Comparison of ENCODE assay signal across 9 mouse cellular contexts in the genomic region with DNA sequence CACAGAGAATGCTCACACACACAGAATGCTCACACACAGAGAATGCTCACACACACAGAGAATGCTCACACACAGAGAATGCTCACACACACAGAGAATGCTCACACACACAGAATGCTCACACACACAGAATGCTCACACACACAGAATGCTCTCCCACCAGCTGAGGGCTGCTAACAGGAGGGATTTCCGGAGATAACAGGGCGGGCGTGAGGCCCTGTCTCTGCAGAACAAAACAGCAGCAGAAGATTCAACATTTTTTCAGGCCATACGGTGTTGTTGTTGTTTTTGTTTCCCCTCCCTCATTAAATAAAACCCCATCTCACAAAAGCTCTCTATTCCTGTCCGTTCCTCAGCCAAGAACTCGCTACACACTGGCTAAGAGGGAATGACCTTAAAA. TPM values are rescaled to one million over a fixed set of nuclear protein-coding genes. Genes with fewer than 3 reads are reported as not detected.
DNase-seq lines count a peak whose midpoint lies in the region; ATAC-seq lines count a peak whose summit lies in the region.
"Not testable (repeated sequence)": the region's sequence is repeated elsewhere in the genome, so short reads cannot be mapped to it uniquely, and the experiment has no call there.
"Had no signal": no experiment of that assay in that cellular context is flagged by ENCODE, and none has a peak within 500 bp of the region (broad histone marks: within the 10 kb centered on the region; RNA-seq: fewer than 3 reads in every experiment).

No protein-coding gene starts in this region.

- H3K4me2 ChIP-seq in heart, embryonic 14.5 days (ENCODE audit: low read length): peak overlapping the region; percentile 27; the same call in 1 of the 2 replicates
- not testable (repeated sequence) for H3K4me2 ChIP-seq in kidney, embryonic 15.5 days; lung, embryonic 16.5 days (ENCODE audit: low read depth, low read length)

- H3K27me3 ChIP-seq in heart, embryonic 10.5 days (ENCODE audit: insufficient read depth, poor library complexity, severe bottlenecking); heart, embryonic 14.5 days (ENCODE audit: control insufficient read depth, insufficient read depth, low read length); kidney, embryonic 15.5 days; lung, embryonic 16.5 days (ENCODE audit: control insufficient read depth, insufficient read depth, low read depth, low read length): not testable (repeated sequence)

- not testable (repeated sequence) for DNase-seq in heart, embryonic 10.5 days (ENCODE audit: low spot score)
- peak; percentile 14 for DNase-seq in thymus, postnatal 14 days

- not testable (repeated sequence) for H3K36me3 ChIP-seq in heart, embryonic 10.5 days; heart, embryonic 14.5 days (ENCODE audit: control insufficient read depth, insufficient read depth, low read length); kidney, embryonic 15.5 days; lung, embryonic 16.5 days (ENCODE audit: control insufficient read depth, insufficient read depth, low read length)

- 0 out of 2 replicates have a peak overlapping the region, but pooled peaks have one; percentile 18 for H3K27ac ChIP-seq in brown adipose tissue, adult 24 weeks (replicated peaks; ENCODE audit: low read depth, low read length)
- H3K27ac ChIP-seq in heart, embryonic 10.5 days: peak overlapping the region; percentile 72
- peak overlapping the region; percentile 55 to 74 for H3K27ac ChIP-seq in heart, embryonic 14.5 days (replicated peaks in 1 of 2; ENCODE audit: control insufficient read depth in 1 of 2, insufficient read depth in 1 of 2, low read depth in 2 of 2, low read length in 2 of 2)
- 0 out of 2 replicates have a peak overlapping the region, but pooled peaks have one; percentile 22 for H3K27ac ChIP-seq in kidney, embryonic 15.5 days
- peak overlapping the region; percentile 63 for H3K27ac ChIP-seq in lung, embryonic 16.5 days (ENCODE audit: low read length)

- ATAC-seq in heart, embryonic 14.5 days (ENCODE audit: insufficient number of reproducible peaks, insufficient read depth, low FRiP score, low read depth); kidney, embryonic 15.5 days (replicated peaks; ENCODE audit: low FRiP score); lung, embryonic 16.5 days (ENCODE audit: low read depth): not testable (repeated sequence)

- H3K9ac ChIP-seq in heart, embryonic 14.5 days (ENCODE audit: low read length): peak overlapping the region; percentile 54
- H3K9ac ChIP-seq in kidney, embryonic 15.5 days; lung, embryonic 16.5 days (ENCODE audit: low read length): not testable (repeated sequence)

- not testable (repeated sequence) for H3K9me3 ChIP-seq in heart, embryonic 10.5 days; heart, embryonic 14.5 days (ENCODE audit: control insufficient read depth, low read length); kidney, embryonic 15.5 days (replicated peaks); lung, embryonic 16.5 days (ENCODE audit: control insufficient read depth, low read length)

- H3K4me1 ChIP-seq in brown adipose tissue, adult 24 weeks (ENCODE audit: control insufficient read depth, insufficient read depth, insufficient read length, low read length): peaks cover 22% of the 10 kb centered on the region
- H3K4me1 ChIP-seq in heart, embryonic 10.5 days: peaks cover 52% of the 10 kb centered on the region
- H3K4me1 ChIP-seq in heart, embryonic 14.5 days (ENCODE audit: control insufficient read depth in 2 of 2, insufficient read depth in 2 of 2, low read length in 2 of 2): peaks cover 29 to 48% of the 10 kb centered on the region in 2 experiments
- peaks cover 33% of the 10 kb centered on the region for H3K4me1 ChIP-seq in kidney, embryonic 15.5 days
- H3K4me1 ChIP-seq in lung, embryonic 16.5 days (replicated peaks; ENCODE audit: control insufficient read depth, insufficient read depth, low read length): peaks cover 34% of the 10 kb centered on the region

- not testable (repeated sequence) for H3K4me3 ChIP-seq in brown adipose tissue, adult 24 weeks (ENCODE audit: insufficient read depth, low read depth, low read length); heart, embryonic 10.5 days; heart, embryonic 14.5 days (ENCODE audit: control insufficient read depth in 1 of 2, insufficient read depth in 1 of 2, low read depth in 1 of 2, low read length in 2 of 2); kidney, embryonic 15.5 days (replicated peaks); lung, embryonic 16.5 days (ENCODE audit: low read length)

- WGBS in heart, embryonic 10.5 days: 22% methylated on average over 6 of the region's 6 CpGs
- 21% methylated on average over 6 of the region's 6 CpGs for WGBS in heart, embryonic 14.5 days
- WGBS in kidney, embryonic 15.5 days: 53% methylated on average over 6 of the region's 6 CpGs
- WGBS in lung, embryonic 16.5 days: 38% methylated on average over 6 of the region's 6 CpGs

RNA-seq across cellular contexts. Expression of a gene that starts 55.6 kb away (rescaled TPM):
- polyA plus RNA-seq in brown adipose tissue, adult 24 weeks (2012; ENCODE audit: insufficient read depth, insufficient read length, missing spikeins): 22.2 and 44.4 TPM in 2 replicates
- polyA plus RNA-seq in heart, embryonic 10.5 days (2016; fragmentation: Nextera tagmentation; extraction: Ambion mirVana): 78.8 and 129 TPM in 2 replicates
- polyA plus RNA-seq in heart, embryonic 14.5 days (2014; fragmentation: Nextera tagmentation; extraction: Ambion mirVana): 105 TPM in 2 replicates
- 26.5 and 27.0 TPM in 2 replicates for polyA plus RNA-seq in kidney, embryonic 15.5 days (2015; fragmentation: Nextera tagmentation; extraction: Ambion mirVana)
- polyA plus RNA-seq in lung, embryonic 16.5 days (2015; fragmentation: Nextera tagmentation; extraction: Ambion mirVana): 57.7 and 61.2 TPM in 2 replicates

RNA-seq across cellular contexts. Expression of a gene that starts 55.8 kb away (rescaled TPM):
- not detected in 2 replicates for polyA plus RNA-seq in brown adipose tissue, adult 24 weeks (2012; ENCODE audit: insufficient read depth, insufficient read length, missing spikeins)
- polyA plus RNA-seq in heart, embryonic 10.5 days (2016; fragmentation: Nextera tagmentation; extraction: Ambion mirVana): 21.3 and 54.9 TPM in 2 replicates
- polyA plus RNA-seq in heart, embryonic 14.5 days (2014; fragmentation: Nextera tagmentation; extraction: Ambion mirVana): 192 and 199 TPM in 2 replicates
- polyA plus RNA-seq in kidney, embryonic 15.5 days (2015; fragmentation: Nextera tagmentation; extraction: Ambion mirVana): 1.8 and 2.0 TPM in 2 replicates
- polyA plus RNA-seq in lung, embryonic 16.5 days (2015; fragmentation: Nextera tagmentation; extraction: Ambion mirVana): 0.63 and 1.0 TPM in 2 replicates
- polyA plus RNA-seq: forebrain, embryonic 13.5 days; forebrain, postnatal 0 days; intestine, embryonic 16.5 days had no signal

Comparison
In these comparisons a context has a peak if more than half of its experiments do, and no peak if none do; other contexts are left out.
1. H3K27ac ChIP-seq: peak in every context shown above with its lines; median percentile 72 in heart, embryonic 10.5 days; 64 in heart, embryonic 14.5 days; 63 in lung, embryonic 16.5 days; 22 in kidney, embryonic 15.5 days; 18 in brown adipose tissue, adult 24 weeks.